Mouse (Mus musculus): ENCODE data around the gene Rag2. TPM values are rescaled to one million over a fixed set of nuclear protein-coding genes. Genes with fewer than 3 reads are reported as not detected.
A peak's percentile ranks its signal among the peaks of the same experiment; 100 is the strongest.

Gene Rag2
- total RNA-seq, 2 experiments from 2014 or later = 0.12 to 0.17 TPM

DNA sequence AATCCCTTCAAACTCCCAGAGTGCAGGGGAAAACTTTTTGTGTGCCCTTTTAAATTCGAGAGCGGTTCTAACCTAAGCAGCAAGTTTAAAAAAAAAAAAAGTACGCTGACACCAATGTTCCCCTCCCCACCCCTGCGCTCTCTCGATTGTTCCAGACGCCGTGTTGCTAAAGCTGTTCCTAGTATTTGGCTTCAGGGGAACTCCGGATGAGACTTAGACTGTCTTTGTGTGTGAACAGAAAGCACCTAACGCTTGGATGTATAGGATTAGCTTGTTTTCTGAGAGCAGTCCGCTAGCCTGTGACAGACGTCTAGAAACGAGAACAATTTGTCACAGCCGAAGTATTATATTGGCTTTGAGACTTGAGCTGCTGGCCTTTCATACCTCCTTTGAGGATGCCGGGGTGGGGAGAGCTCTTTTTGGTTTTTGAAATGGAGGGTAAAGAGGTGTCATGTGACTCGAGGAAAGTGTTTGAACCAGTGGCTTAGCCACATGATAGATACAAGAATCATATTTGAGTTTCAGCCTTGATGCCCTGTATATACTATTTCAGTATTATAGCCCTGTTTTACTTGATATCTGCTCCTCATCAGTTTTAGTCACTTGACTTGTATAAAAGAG is 54.8 kb downstream of the Rag2 start:
- intact Hi-C loops (cut with DNase I) = no loop called here
- peak; percentile 7 to 15 for DNase-seq

Other genes with a start within 250 kb of the Rag2 start
- gene Rag1, start 24.8 kb downstream of the Rag2 start, total RNA-seq (2021) = 1 to 10 TPM in 1 of 2 experiments, under 1 TPM in 1; 0.94 to 2.4 TPM
- gene B230118H07Rik, start 24.8 kb downstream of the Rag2 start, total RNA-seq (2021) = 10 to 100 TPM; 54.1 to 59.9 TPM
- 10 to 100 TPM; 13.5 to 14.5 TPM for gene Traf6, start 53.7 kb downstream of the Rag2 start, total RNA-seq (2021)